Mouse (Mus musculus): ENCODE measurements around the gene Cdk5. TPM values are rescaled to one million over a fixed set of nuclear protein-coding genes. Genes with fewer than 3 reads are reported as not detected.

Cdk5 gene
- total and polyA plus RNA-seq, 3 experiments: 19.9 to 42.7 (median 21.7) TPM

DNA sequence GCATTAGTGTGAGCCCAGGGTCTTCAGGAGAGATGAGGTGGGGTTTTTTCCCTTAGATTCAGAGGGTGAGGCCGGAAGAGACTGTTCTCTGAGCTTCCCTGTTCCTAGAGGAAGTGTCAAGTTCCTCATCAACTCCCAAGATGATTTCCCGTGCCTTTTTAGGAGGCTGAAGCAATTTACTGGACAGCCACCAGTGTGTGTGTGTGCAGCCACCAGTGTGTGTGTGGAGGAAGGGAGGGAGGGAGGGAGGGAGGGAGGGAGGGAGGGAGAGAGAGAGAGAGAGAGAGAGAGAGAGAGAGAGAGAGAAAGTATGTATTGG is 30.6 kb upstream of the Cdk5 start:
- Histone ChIP-seq H3K27me3 (ENCODE audit: control insufficient read depth, insufficient read depth, low read length) (no peaks in the 10 kb centered on the region), H3K79me2 (replicated peaks; ENCODE audit: control insufficient read depth, insufficient read depth, low read length) (peaks cover 10% of the 10 kb centered on the region), H3K9ac (ENCODE audit: low read depth, low read length) (no peak overlapping the region), H3K4me3 (no peak overlapping the region), H3K27ac (peak overlapping the region; percentile 93), H3K4me1 (ENCODE audit: control insufficient read depth, insufficient read depth, low read length) (peaks cover 24% of the 10 kb centered on the region), H3K36me3 (ENCODE audit: control insufficient read depth, insufficient read depth, low read length) (no peaks in the 10 kb centered on the region)
- TF ChIP-seq EP300 (IDR thresholded peaks at IDR 0.05; ENCODE audit: insufficient read depth, low read depth, low read length): no peak
- no peak for TF ChIP-seq CTCF (IDR thresholded peaks at IDR 0.05)
- TF ChIP-seq POLR2A (IDR thresholded peaks at IDR 0.05; ENCODE audit: insufficient read depth, low read depth, low read length): no peak
- intact Hi-C loops (cut with DNase I): loop anchor here (2.0 kb wide), 1 partner anchor 17 kb away; no protein-coding TSS in a partner anchor
- peak in 1 of 2 experiments; percentile 30 for DNase-seq
- 19% methylated on average over 2 of the region's 2 CpGs for WGBS

DNA sequence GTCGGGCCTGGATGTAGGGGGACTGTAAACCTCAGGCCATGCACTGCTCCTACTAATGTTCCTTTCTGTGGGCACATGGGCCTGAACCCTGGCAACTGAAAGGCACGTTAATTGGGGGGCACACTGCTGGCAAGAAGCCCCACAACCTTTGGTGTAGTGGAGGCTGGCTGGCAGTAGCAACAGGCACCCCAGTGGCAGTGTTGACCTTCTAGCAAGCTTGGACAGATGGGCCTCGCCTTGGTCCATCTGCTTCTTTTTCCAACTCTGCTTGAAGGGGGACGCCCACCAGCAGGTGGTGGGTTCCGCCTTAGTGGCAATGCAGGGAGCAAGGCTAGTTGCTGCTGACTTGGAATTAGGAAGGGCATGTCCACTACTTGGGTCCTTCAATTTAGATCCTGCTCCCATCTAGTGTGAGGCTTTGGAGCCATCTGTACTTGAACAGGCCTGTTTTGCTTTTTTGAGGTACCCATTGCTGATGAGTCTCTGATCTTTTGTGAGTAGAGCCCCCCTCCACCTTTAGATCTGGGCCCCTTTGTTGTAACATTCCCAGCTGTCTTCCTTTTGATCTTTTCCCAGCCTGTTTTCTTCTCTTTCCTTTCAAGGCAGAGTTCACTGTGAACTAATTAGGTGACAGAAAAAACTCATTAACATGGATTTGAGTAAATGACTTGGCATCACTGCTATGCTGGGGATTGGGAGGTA is 30.1 kb upstream of the Cdk5 start:
- Histone ChIP-seq H3K27ac (peak overlapping the region; percentile 93), H3K4me3 (peak overlapping the region; percentile 70), H3K79me2 (replicated peaks; ENCODE audit: control insufficient read depth, insufficient read depth, low read length) (peaks cover 10% of the 10 kb centered on the region), H3K4me1 (ENCODE audit: control insufficient read depth, insufficient read depth, low read length) (peaks cover 24% of the 10 kb centered on the region), H3K9ac (ENCODE audit: low read depth, low read length) (peak overlapping the region; percentile 90), H3K36me3 (ENCODE audit: control insufficient read depth, insufficient read depth, low read length) (no peaks in the 10 kb centered on the region), H3K27me3 (ENCODE audit: control insufficient read depth, insufficient read depth, low read length) (no peaks in the 10 kb centered on the region)
- WGBS: 25% methylated on average over 5 of the region's 5 CpGs
- no peak for TF ChIP-seq EP300 (IDR thresholded peaks at IDR 0.05; ENCODE audit: insufficient read depth, low read depth, low read length)
- no peak for TF ChIP-seq POLR2A (IDR thresholded peaks at IDR 0.05; ENCODE audit: insufficient read depth, low read depth, low read length)
- TF ChIP-seq CTCF (IDR thresholded peaks at IDR 0.05): no peak
- DNase-seq: no peak
- intact Hi-C loops (cut with DNase I): no loop called here

DNA sequence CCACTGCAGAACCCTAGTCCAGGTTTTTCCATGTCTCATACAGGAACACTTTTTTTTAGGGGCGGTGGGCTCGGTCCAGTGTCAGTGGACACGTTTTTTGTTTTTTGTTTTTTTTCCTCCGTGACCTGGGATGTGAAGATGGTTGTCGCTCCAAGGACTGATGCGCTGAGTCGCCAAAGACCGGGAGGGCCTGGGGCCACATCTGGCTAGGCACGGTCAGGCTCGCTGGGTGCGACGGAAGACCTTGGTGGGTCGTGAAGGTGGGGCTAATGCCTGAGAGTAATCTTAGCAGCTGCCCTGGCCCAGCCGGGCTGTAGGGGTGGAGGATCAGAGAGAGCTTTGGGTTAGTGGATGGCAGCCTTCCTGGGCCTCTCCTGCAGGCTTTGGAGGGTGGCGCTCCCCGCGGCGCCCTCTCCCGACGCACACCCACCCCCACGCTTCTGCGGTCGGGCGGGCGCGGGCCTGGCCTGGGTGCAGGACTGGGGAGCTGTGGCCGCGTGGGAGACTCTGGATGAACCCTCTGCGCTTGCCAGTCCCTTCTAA is 29.4 kb upstream of the Cdk5 start:
- peak overlapping the region; percentile 93 for H3K27ac ChIP-seq
- intact Hi-C loops (cut with DNase I): no loop called here
- H3K9ac ChIP-seq (ENCODE audit: low read depth, low read length): peak overlapping the region; percentile 90
- DNase-seq: peak; percentile 49 to 57
- peak overlapping the region; percentile 70 for H3K4me3 ChIP-seq
- WGBS: 2% methylated on average over 29 of the region's 29 CpGs
- no peaks in the 10 kb centered on the region for H3K27me3 ChIP-seq (ENCODE audit: control insufficient read depth, insufficient read depth, low read length)
- no peaks in the 10 kb centered on the region for H3K36me3 ChIP-seq (ENCODE audit: control insufficient read depth, insufficient read depth, low read length)
- peaks cover 9% of the 10 kb centered on the region for H3K79me2 ChIP-seq (replicated peaks; ENCODE audit: control insufficient read depth, insufficient read depth, low read length)
- TF ChIP-seq EP300 (IDR thresholded peaks at IDR 0.05; ENCODE audit: insufficient read depth, low read depth, low read length) (no peak), CTCF (IDR thresholded peaks at IDR 0.05) (peak; percentile 19)
- H3K4me1 ChIP-seq (ENCODE audit: control insufficient read depth, insufficient read depth, low read length): peaks cover 27% of the 10 kb centered on the region

DNA sequence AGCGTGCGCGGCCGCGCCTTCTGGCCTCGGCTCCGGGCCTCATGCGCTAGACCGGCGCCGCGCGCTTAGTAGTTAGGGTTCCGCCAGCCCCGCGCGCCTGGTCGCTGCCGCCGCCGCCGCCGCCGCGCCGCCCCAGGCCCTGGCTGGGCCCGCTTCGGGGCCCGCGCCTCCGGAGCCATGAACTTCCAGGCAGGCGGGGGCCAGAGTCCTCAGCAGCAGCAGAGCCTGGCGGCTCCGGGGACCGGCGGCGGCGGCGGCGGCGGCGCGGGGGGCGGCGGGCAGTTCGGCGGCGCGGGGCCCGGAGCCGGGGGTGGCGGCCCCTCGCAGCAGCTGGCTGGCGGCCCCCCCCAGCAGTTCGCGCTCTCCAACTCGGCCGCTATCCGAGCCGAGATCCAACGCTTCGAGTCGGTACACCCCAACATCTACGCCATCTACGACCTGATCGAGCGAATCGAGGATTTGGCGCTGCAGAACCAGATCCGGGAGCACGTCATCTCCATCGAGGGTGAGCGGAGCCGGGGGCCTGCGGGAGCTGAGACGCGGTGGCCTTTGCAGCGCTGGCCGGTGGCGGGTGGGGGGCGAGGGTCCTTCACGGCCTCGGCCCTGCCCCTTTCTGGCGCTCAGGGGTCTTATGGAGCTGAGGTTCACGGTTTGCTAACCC is 28.8 kb upstream of the Cdk5 start, which contains the start of gene Agap3:
TSS of gene Agap3 (plus strand) at position 148 of the 661 bp plus-strand sequence.
- intact Hi-C loops (cut with DNase I): no loop called here
- Histone ChIP-seq H3K4me1 (ENCODE audit: control insufficient read depth, insufficient read depth, low read length) (peaks cover 27% of the 10 kb centered on the region), H3K9ac (ENCODE audit: low read depth, low read length) (peak within 1 kb of the TSS; percentile 90), H3K27me3 (ENCODE audit: control insufficient read depth, insufficient read depth, low read length) (no peaks in the 10 kb centered on the region), H3K27ac (peak within 1 kb of the TSS; percentile 93), H3K4me3 (peak within 1 kb of the TSS; percentile 70), H3K36me3 (ENCODE audit: control insufficient read depth, insufficient read depth, low read length) (no peaks in the 10 kb centered on the region), H3K79me2 (replicated peaks; ENCODE audit: control insufficient read depth, insufficient read depth, low read length) (peaks cover 6% of the 10 kb centered on the region)
- 2% methylated on average over 76 of the region's 85 CpGs for WGBS
- TF ChIP-seq EP300 (IDR thresholded peaks at IDR 0.05; ENCODE audit: insufficient read depth, low read depth, low read length) (no peak), POLR2A (IDR thresholded peaks at IDR 0.05; ENCODE audit: insufficient read depth, low read depth, low read length) (no peak), CTCF (IDR thresholded peaks at IDR 0.05) (no peak)
- peak; percentile 53 to 65 for DNase-seq

DNA sequence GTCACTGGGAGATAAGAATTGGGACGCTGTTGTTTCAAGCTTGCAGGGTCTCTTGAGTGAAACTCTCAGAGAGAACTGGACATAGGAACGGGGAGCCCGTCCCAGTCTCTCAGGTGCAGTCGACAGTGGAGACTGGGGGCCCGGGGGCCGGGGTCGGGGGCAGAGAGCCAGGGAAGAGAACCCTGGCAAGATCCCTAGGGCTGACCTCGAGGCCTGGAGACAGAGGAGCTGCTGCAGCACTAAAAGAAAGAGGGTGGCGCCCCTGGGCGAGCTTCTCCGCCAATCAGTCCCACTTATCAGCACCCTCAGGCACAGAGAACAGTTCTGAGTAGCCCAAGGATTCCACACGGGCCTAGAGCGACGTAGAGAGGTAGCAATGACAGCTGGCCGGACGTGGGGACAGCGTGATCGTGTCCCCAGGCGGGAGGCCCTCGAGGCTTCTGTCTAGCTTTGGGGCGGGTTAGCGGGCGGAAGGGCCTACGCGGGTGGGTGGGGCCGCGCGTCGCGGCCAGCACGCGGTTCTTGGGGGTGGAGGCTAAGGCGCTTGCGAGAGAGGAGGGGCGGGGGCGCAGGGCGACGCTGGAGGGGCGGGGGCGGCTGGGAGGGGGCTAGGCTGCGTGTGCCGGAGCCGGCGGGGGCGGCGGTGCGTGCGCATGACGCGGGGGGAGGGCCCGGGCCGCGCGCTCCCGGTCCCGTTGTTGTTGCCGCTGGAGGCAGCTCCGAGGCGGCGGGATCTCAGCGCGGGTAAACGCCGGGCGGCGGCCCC is 28.1 kb upstream of the Cdk5 start:
- Histone ChIP-seq H3K9ac (ENCODE audit: low read depth, low read length) (peak overlapping the region; percentile 90), H3K27me3 (ENCODE audit: control insufficient read depth, insufficient read depth, low read length) (no peaks in the 10 kb centered on the region), H3K36me3 (ENCODE audit: control insufficient read depth, insufficient read depth, low read length) (no peaks in the 10 kb centered on the region), H3K4me1 (ENCODE audit: control insufficient read depth, insufficient read depth, low read length) (peaks cover 25% of the 10 kb centered on the region), H3K27ac (peak overlapping the region; percentile 93), H3K4me3 (peak overlapping the region; percentile 70), H3K79me2 (replicated peaks; ENCODE audit: control insufficient read depth, insufficient read depth, low read length) (peaks cover 4% of the 10 kb centered on the region; the same call in 1 of the 2 replicates)
- intact Hi-C loops (cut with DNase I): loop anchor here (2.0 kb wide), 1 partner anchor 27 kb away; no protein-coding TSS in a partner anchor
- 5% methylated on average over 54 of the region's 66 CpGs for WGBS
- TF ChIP-seq POLR2A (IDR thresholded peaks at IDR 0.05; ENCODE audit: insufficient read depth, low read depth, low read length) (peak; percentile 87), EP300 (IDR thresholded peaks at IDR 0.05; ENCODE audit: insufficient read depth, low read depth, low read length) (peak; percentile 64; the same call in 1 of the 2 replicates), CTCF (IDR thresholded peaks at IDR 0.05) (peak; percentile 21; the same call in 1 of the 2 replicates)
- peak; percentile 91 to 93 for DNase-seq
